Mouse (Mus musculus) intestine, embryonic 15.5 days (tissue): ENCODE measurements around the gene Neu3. TPM values are rescaled to one million over a fixed set of nuclear protein-coding genes. Genes with fewer than 3 reads are reported as not detected.
A peak's percentile ranks its signal among the peaks of the same experiment; 100 is the strongest.
"Not testable (repeated sequence)": the region's sequence is repeated elsewhere in the genome, so short reads cannot be mapped to it uniquely, and the experiment has no call there.

ENCODE experiments used
- ATAC-seq: fragments of 200-750 bp; cut with Nextera tagmentation; 2 replicates; pipeline ENCODE4 v1.8.0; 2017; ENCODE audit warnings: moderate TSS enrichment, moderate library complexity
- H3K27ac ChIP-seq: fragments of 300-500 bp; sonication (generic); 2 replicates; pipeline ENCODE4 v1.5.1; 2015; ENCODE audit warnings: mild to moderate bottlenecking, inconsistent platforms
- H3K27me3 ChIP-seq: fragments of 300-500 bp; sonication (generic); replicated peaks from 2 replicates; pipeline ENCODE4 v1.6.1; 2015; ENCODE audit warnings: inconsistent platforms
- H3K36me3 ChIP-seq: fragments of 300-500 bp; sonication (generic); 2 replicates; pipeline ENCODE4 v1.6.1; 2015; ENCODE audit warnings: inconsistent platforms
- H3K4me1 ChIP-seq: fragments of 300-500 bp; sonication (generic); replicated peaks from 2 replicates; pipeline ENCODE4 v1.6.1; 2015; ENCODE audit warnings: inconsistent platforms
- H3K4me2 ChIP-seq: fragments of 300-500 bp; sonication (generic); replicated peaks from 2 replicates; pipeline ENCODE4 v1.6.1; 2015; ENCODE audit warnings: mild to moderate bottlenecking, inconsistent platforms
- H3K4me3 ChIP-seq: fragments of 300-500 bp; sonication (generic); replicated peaks from 2 replicates; pipeline ENCODE4 v1.5.1; 2015; ENCODE audit warnings: inconsistent platforms
- H3K9ac ChIP-seq: fragments of 300-500 bp; sonication (generic); 2 replicates; pipeline ENCODE4 v1.6.1; 2015; ENCODE audit warnings: inconsistent platforms
- H3K9me3 ChIP-seq: fragments of 300-500 bp; sonication (generic); 2 replicates; pipeline ENCODE4 v1.6.1; 2016; ENCODE audit warnings: inconsistent platforms
- WGBS: fragments of 180-500 bp; shearing (Covaris S2); methylation state at CpG from one replicate; pipeline ENCODE4 v1.1.7; 2015; 5-methylcytosine and 5-hydroxymethylcytosine counted together
- polyA plus RNA-seq: library from polyadenylated mRNA; unstranded; fragments of >200 nt; fragmentation: Nextera tagmentation; extraction: Ambion mirVana; gene quantifications from 2 replicates; pipeline ENCODE4 v1.2.1, GENCODE M21; 2015

Gene Neu3
- polyA plus RNA-seq, 1 experiment from 2014 or later = 5.2 TPM

- not testable (repeated sequence) for H3K9me3 ChIP-seq, ATAC-seq
- 83% methylated on average over 3 of the region's 3 CpGs for WGBS
Observed at GRCm38 (mm10) chr7:99804033-99804432, 24.2 kb downstream of the Neu3 start.

DNA sequence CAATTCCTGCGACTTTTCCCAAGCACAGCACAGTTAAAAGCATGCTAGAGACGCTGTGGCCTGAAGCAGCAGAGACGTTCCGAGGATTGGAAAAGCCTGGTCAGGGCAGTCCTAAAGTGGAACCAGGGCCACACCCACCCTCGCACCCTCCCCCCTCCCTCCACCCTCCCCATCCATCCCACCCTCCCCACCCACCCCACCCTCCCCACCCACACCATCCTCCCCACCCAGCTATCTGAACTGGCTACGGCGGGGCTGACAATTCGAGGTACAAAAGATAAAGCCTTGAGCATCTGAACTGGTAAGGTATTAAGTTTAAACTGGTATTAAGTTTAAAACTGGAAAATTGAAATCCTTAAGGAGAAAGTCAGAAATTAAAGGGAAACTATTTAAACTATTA, 24.7 kb downstream of the Neu3 start:
- Histone ChIP-seq H3K9ac (no peak overlapping the region), H3K27ac (no peak overlapping the region), H3K9me3 (no peaks in the 10 kb centered on the region), H3K4me2 (no peak overlapping the region), H3K27me3 (no peaks in the 10 kb centered on the region), H3K4me1 (no peaks in the 10 kb centered on the region), H3K4me3 (no peak overlapping the region), H3K36me3 (no peaks in the 10 kb centered on the region)
- WGBS = 65% methylated on average over 8 of the region's 8 CpGs
- peak; percentile 15; the same call in 1 of the 2 replicates for ATAC-seq

More at GRCm38 (mm10) chr7:99804033-99804432, 24.2 kb downstream of the Neu3 start:
- not testable (repeated sequence) for H3K36me3 ChIP-seq, H3K27ac ChIP-seq, H3K4me2 ChIP-seq, H3K27me3 ChIP-seq, H3K4me1 ChIP-seq, H3K9ac ChIP-seq, H3K4me3 ChIP-seq

- Histone ChIP-seq H3K4me3 (no peak overlapping the region), H3K27me3 (0 out of 2 replicates have a peak, but pooled peaks cover 4% of the 10 kb centered on the region), H3K27ac (no peak overlapping the region), H3K9ac (no peak overlapping the region), H3K9me3 (no peaks in the 10 kb centered on the region), H3K4me1 (peaks cover 6% of the 10 kb centered on the region), H3K4me2 (no peak overlapping the region), H3K36me3 (no peaks in the 10 kb centered on the region)
- WGBS = 82% methylated on average over 7 of the region's 7 CpGs
- no peak for ATAC-seq
Observed at GRCm38 (mm10) chr7:99799118-99799517, 29.1 kb downstream of the Neu3 start.

GRCm38 (mm10) chr7:99797911-99798647, 30.1 kb downstream of the Neu3 start:
- H3K4me1 ChIP-seq = peaks cover 6% of the 10 kb centered on the region
- no peak overlapping the region for H3K4me2 ChIP-seq
- 0 out of 2 replicates have a peak, but pooled peaks cover 4% of the 10 kb centered on the region for H3K27me3 ChIP-seq
- 33% methylated on average over 6 of the region's 6 CpGs for WGBS
- no peaks in the 10 kb centered on the region for H3K9me3 ChIP-seq
- H3K4me3 ChIP-seq = no peak overlapping the region
- H3K27ac ChIP-seq = no peak overlapping the region
- H3K9ac ChIP-seq = no peak overlapping the region
- ATAC-seq = peak; percentile 72; the same call in 1 of the 2 replicates
- H3K36me3 ChIP-seq = no peaks in the 10 kb centered on the region

GRCm38 (mm10) chr7:99797261-99797660, 31.0 kb downstream of the Neu3 start:
- Histone ChIP-seq H3K27ac (no peak overlapping the region), H3K9me3 (no peaks in the 10 kb centered on the region), H3K4me2 (no peak overlapping the region), H3K4me1 (peaks cover 6% of the 10 kb centered on the region), H3K9ac (no peak overlapping the region), H3K27me3 (0 out of 2 replicates have a peak, but pooled peaks cover 4% of the 10 kb centered on the region), H3K36me3 (no peaks in the 10 kb centered on the region), H3K4me3 (no peak overlapping the region)
- ATAC-seq = no peak
- WGBS = 82% methylated on average over 3 of the region's 3 CpGs

GRCm38 (mm10) chr7:99796471-99796870, 31.7 kb downstream of the Neu3 start:
- 0 out of 2 replicates have a peak, but pooled peaks cover 4% of the 10 kb centered on the region for H3K27me3 ChIP-seq
- 81% methylated on average over 3 of the region's 3 CpGs for WGBS
- no peaks in the 10 kb centered on the region for H3K36me3 ChIP-seq
- H3K4me1 ChIP-seq = peaks cover 6% of the 10 kb centered on the region
- no peaks in the 10 kb centered on the region for H3K9me3 ChIP-seq
- ATAC-seq = no peak
- H3K4me2 ChIP-seq = no peak overlapping the region
- no peak overlapping the region for H3K27ac ChIP-seq
- no peak overlapping the region for H3K4me3 ChIP-seq
- no peak overlapping the region for H3K9ac ChIP-seq

DNA sequence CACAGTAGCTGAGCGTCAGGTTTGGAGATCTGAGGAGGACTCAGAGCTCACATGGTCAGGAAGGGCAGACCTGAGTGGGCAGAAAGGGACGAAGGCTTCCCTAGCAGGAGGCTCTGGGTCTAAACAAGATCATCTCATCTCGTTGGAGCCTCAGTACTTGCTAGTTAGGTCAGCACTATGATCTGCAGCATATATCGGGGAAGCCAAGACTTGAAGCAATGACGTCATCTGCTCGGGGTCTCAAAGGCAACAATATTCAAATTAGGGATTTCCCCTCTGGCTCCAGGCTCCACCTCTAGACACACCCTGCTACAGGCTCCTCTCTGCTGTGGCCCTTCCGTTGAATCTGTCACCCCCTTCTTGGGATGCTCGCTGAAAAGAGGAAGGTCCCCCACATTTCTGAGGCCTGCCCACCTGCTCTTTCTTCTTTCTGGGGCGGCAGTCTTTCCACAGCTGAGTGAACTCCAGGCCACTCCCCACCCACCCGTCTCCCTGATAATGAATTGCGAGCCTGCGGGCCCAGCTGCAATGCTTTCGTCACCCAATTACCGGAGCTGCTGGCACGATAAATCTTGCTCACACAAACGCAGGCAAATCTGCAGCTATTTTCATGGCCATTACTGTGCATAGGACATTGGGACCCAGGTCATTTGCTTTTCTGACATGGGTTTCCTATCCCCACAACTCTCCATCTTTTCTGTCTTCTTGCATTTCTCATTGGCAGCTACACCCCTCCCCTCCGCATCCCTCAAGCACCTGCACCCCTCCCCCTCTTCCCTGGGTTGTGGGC, 32.8 kb downstream of the Neu3 start:
- Histone ChIP-seq H3K4me1 (peaks cover 6% of the 10 kb centered on the region), H3K27ac (no peak overlapping the region), H3K9ac (no peak overlapping the region), H3K9me3 (no peaks in the 10 kb centered on the region), H3K4me2 (peak overlapping the region; percentile 35), H3K4me3 (no peak overlapping the region), H3K36me3 (no peaks in the 10 kb centered on the region), H3K27me3 (0 out of 2 replicates have a peak, but pooled peaks cover 4% of the 10 kb centered on the region)
- 14% methylated on average over 17 of the region's 17 CpGs for WGBS
- ATAC-seq = 0 out of 2 replicates have a peak, but pooled peaks have one; percentile 34

- Histone ChIP-seq H3K4me2 (no peak overlapping the region), H3K9me3 (no peaks in the 10 kb centered on the region), H3K9ac (no peak overlapping the region), H3K4me3 (no peak overlapping the region), H3K27ac (no peak overlapping the region), H3K4me1 (peaks cover 6% of the 10 kb centered on the region), H3K36me3 (no peaks in the 10 kb centered on the region), H3K27me3 (0 out of 2 replicates have a peak, but pooled peaks cover 4% of the 10 kb centered on the region)
- ATAC-seq = no peak
- 60% methylated on average over 2 of the region's 2 CpGs for WGBS
Observed at GRCm38 (mm10) chr7:99794096-99794495, 34.1 kb downstream of the Neu3 start.

DNA sequence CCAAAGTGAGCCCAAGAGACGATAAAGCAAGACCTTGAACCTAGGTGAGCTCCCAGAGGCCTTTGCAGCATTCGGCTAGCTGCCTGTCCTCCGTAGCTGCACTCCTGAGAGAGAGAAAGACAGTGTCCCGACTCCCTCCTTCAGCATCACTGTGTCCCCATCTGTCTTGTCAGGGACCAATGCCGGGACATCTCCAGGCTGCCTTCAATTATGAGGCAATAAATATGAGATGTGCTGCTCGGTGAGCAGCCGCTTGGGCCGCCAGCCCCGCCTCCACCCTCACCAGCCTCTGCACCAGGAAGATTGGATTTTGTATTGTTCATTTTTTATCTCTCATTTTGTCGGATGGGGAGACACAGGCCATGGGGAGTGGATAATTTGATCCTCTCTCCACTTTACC, 37.4 kb downstream of the Neu3 start:
- no peak for ATAC-seq
- H3K4me1 ChIP-seq = peaks cover 6% of the 10 kb centered on the region
- 68% methylated on average over 10 of the region's 10 CpGs for WGBS

DNA sequence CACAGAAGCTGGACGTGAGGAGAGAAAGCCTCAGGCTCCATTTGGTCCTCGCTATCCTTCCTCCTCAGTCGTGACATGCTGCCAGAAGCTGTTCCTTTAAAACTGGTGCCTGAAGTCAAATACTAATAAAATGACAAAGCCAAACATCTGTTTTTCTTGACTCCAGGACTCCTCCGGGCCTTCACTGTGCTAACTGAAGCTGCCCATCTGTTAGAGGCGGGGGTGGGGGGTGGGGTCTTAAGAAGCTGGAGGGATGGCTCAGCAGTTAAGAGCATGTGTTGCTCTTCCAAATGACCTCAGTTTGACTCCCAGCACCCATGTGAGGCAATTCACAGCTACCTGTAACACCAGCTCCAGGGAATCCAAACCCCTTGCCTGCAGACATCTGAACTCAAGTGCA, 39.7 kb downstream of the Neu3 start:
- 0 out of 2 replicates have a peak, but pooled peaks have one; percentile 41 for ATAC-seq
- 38% methylated on average over 5 of the region's 5 CpGs for WGBS
- H3K36me3 ChIP-seq = no peaks in the 10 kb centered on the region
- H3K4me2 ChIP-seq = no peak overlapping the region
- no peaks in the 10 kb centered on the region for H3K4me1 ChIP-seq
- H3K27ac ChIP-seq = no peak overlapping the region
- H3K9ac ChIP-seq = no peak overlapping the region
- no peak overlapping the region for H3K4me3 ChIP-seq
- H3K27me3 ChIP-seq = no peaks in the 10 kb centered on the region
- no peaks in the 10 kb centered on the region for H3K9me3 ChIP-seq

More for the DNA sequence above, 37.4 kb downstream of the Neu3 start:
- no peaks in the 10 kb centered on the region for H3K9me3 ChIP-seq
- H3K4me3 ChIP-seq = no peak overlapping the region
- no peak overlapping the region for H3K4me2 ChIP-seq
- H3K36me3 ChIP-seq = no peaks in the 10 kb centered on the region
- H3K9ac ChIP-seq = no peak overlapping the region
- H3K27me3 ChIP-seq = 0 out of 2 replicates have a peak, but pooled peaks cover 4% of the 10 kb centered on the region
- H3K27ac ChIP-seq = no peak overlapping the region

GRCm38 (mm10) chr7:99787935-99788334, 40.3 kb downstream of the Neu3 start:
- WGBS = 51% methylated on average over 2 of the region's 2 CpGs
- Histone ChIP-seq H3K4me3 (no peak overlapping the region), H3K27ac (0 out of 2 replicates have a peak overlapping the region, but pooled peaks have one; percentile 1), H3K4me1 (no peaks in the 10 kb centered on the region), H3K9me3 (no peaks in the 10 kb centered on the region), H3K4me2 (no peak overlapping the region), H3K9ac (no peak overlapping the region), H3K27me3 (no peaks in the 10 kb centered on the region), H3K36me3 (no peaks in the 10 kb centered on the region)
- ATAC-seq = no peak

DNA sequence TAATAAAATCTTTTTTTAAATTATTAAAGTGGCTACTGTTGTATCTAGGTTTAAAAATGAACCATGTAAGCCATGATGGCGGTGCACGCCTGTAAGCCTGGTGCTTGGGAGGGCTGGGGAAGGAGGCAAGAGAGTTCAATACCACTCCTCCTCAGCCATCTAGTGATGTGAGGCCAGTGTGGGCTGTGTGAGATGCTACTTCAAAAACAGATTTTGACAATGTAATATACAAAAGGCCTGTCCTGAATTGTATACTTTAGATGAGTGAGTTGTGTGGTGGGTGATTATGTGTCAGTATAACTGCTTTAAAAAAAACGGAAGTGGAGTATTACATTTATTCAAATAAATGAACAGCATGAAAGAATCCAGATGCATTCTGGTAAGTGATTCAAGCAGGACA, 41.4 kb downstream of the Neu3 start:
- Histone ChIP-seq H3K27ac (no peak overlapping the region), H3K36me3 (no peaks in the 10 kb centered on the region), H3K4me3 (no peak overlapping the region), H3K9me3 (no peaks in the 10 kb centered on the region), H3K27me3 (no peaks in the 10 kb centered on the region), H3K4me1 (no peaks in the 10 kb centered on the region), H3K9ac (no peak overlapping the region), H3K4me2 (no peak overlapping the region)
- 82% methylated on average over 3 of the region's 3 CpGs for WGBS
- no peak for ATAC-seq
